In the genomic region with DNA sequence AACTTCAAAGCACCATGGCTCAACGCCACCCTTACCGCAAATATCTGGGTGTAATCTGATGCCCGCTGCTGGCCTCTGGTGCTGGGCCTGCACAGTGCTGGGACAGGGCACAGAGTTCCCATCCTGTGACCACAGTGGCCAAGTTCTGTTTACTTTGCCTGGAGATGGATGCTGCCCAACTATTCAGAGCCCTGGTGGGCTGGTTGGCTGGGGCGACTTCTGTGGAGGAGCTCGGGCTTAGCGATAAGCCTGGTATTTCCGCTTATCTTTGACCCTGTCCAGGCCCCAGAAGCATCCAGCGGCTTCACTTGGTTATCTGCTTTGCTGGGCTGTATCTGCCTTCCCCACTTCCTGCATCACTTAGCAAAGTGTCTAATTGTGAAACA, we compare ENCODE assay signal across 8 mouse cellular contexts. TPM values are rescaled to one million over a fixed set of nuclear protein-coding genes. Genes with fewer than 3 reads are reported as not detected.
DNase-seq lines count a peak whose midpoint lies in the region; ATAC-seq and TF ChIP-seq lines count a peak whose summit lies in the region.

No protein-coding gene starts in this region.

- no peaks in the 10 kb centered on the region for H3K36me3 ChIP-seq in lung, postnatal 0 days (ENCODE audit: insufficient read depth, low read length)
- H3K36me3 ChIP-seq in thymus, adult 2 months (ENCODE audit: control insufficient read depth, insufficient read depth, low read length): no peaks in the 10 kb centered on the region
- H3K36me3 ChIP-seq in forebrain, embryonic 16.5 days (ENCODE audit: control insufficient read depth, insufficient read depth): no peaks in the 10 kb centered on the region

- ATAC-seq in lung, postnatal 0 days: peak; percentile 39
- ATAC-seq in forebrain, embryonic 16.5 days: no peak

- H3K4me3 ChIP-seq in lung, postnatal 0 days (ENCODE audit: low read depth, low read length): no peak overlapping the region
- H3K4me3 ChIP-seq in thymus, adult 2 months (ENCODE audit: control insufficient read depth, insufficient read depth, low read length): no peak overlapping the region
- no peak overlapping the region for H3K4me3 ChIP-seq in forebrain, embryonic 16.5 days (replicated peaks; ENCODE audit: low read length)

- TF ChIP-seq POLR2A in thymus, adult 2 months (IDR thresholded peaks at IDR 0.05; ENCODE audit: control insufficient read depth, extremely low read depth, insufficient read depth, low read length, poor library complexity): no peak

- H3K4me2 ChIP-seq in lung, postnatal 0 days (replicated peaks; ENCODE audit: low read depth, low read length): no peak overlapping the region
- no peak overlapping the region for H3K4me2 ChIP-seq in forebrain, embryonic 16.5 days (ENCODE audit: low read length)

- H3K4me1 ChIP-seq in lung, postnatal 0 days (ENCODE audit: insufficient read depth, low read depth, low read length): peaks cover 15% of the 10 kb centered on the region
- no peaks in the 10 kb centered on the region for H3K4me1 ChIP-seq in thymus, adult 2 months (replicated peaks; ENCODE audit: control insufficient read depth, insufficient read depth, low read length)
- H3K4me1 ChIP-seq in forebrain, embryonic 16.5 days (replicated peaks; ENCODE audit: control insufficient read depth, insufficient read depth, low read length): no peaks in the 10 kb centered on the region

- TF ChIP-seq CTCF in lung, postnatal 0 days (IDR thresholded peaks at IDR 0.05): peak; percentile 30; the same call in 1 of the 2 replicates
- TF ChIP-seq CTCF in thymus, adult 2 months (IDR thresholded peaks at IDR 0.05; ENCODE audit: borderline replicate concordance, control insufficient read depth, extremely low read depth, insufficient read depth, low read length, poor library complexity): no peak

- H3K27me3 ChIP-seq in lung, postnatal 0 days (replicated peaks; ENCODE audit: insufficient read depth, low read length): no peaks in the 10 kb centered on the region
- H3K27me3 ChIP-seq in thymus, adult 2 months (ENCODE audit: control insufficient read depth, insufficient read depth, low read length): no peaks in the 10 kb centered on the region
- no peaks in the 10 kb centered on the region for H3K27me3 ChIP-seq in forebrain, embryonic 16.5 days (replicated peaks; ENCODE audit: control insufficient read depth, insufficient read depth, low read length)

- peak overlapping the region; percentile 16; the same call in 1 of the 2 replicates for H3K27ac ChIP-seq in lung, postnatal 0 days (ENCODE audit: low read length)
- H3K27ac ChIP-seq in thymus, adult 2 months (ENCODE audit: control insufficient read depth, insufficient read depth, low read length): no peak overlapping the region
- H3K27ac ChIP-seq in forebrain, embryonic 16.5 days (ENCODE audit: low read length): no peak overlapping the region

- DNase-seq in embryo, embryonic 10 days (ENCODE audit: low spot score): peak; percentile 23
- no peak for DNase-seq in embryo, embryonic 10.5 days (ENCODE audit: low spot score)
- DNase-seq in gastrocnemius, postnatal 25 days: peak; percentile 41
- peak; percentile 43 for DNase-seq in kidney, adult 9 months
- DNase-seq in lung, postnatal 0 days (ENCODE audit: low spot score): peak; percentile 35
- DNase-seq in thymus, adult 2 months: no peak
- no peak for DNase-seq in thymus, postnatal 14 days

- H3K9ac ChIP-seq in lung, postnatal 0 days (replicated peaks; ENCODE audit: low read depth): no peak overlapping the region
- H3K9ac ChIP-seq in forebrain, embryonic 16.5 days (replicated peaks; ENCODE audit: low read depth, low read length): no peak overlapping the region

- H3K9me3 ChIP-seq in lung, postnatal 0 days (ENCODE audit: low read length): no peaks in the 10 kb centered on the region
- no peaks in the 10 kb centered on the region for H3K9me3 ChIP-seq in forebrain, embryonic 16.5 days (ENCODE audit: control insufficient read depth, low read length)

- 13% methylated on average over 8 of the region's 8 CpGs for WGBS in lung, postnatal 0 days
- WGBS in thymus, adult 2 months: 82% methylated on average over 8 of the region's 8 CpGs
- 85% methylated on average over 8 of the region's 8 CpGs for WGBS in forebrain, embryonic 16.5 days

- TF ChIP-seq EP300 in lung, postnatal 0 days (IDR thresholded peaks at IDR 0.05): no peak

RNA-seq across cellular contexts. Expression of gene Mylk3, which starts 5.3 kb away (rescaled TPM):
- 1 to 10 TPM in 1 of 2 experiments, under 1 TPM in 1; 0.13 to 1.1 TPM for total RNA-seq in gastrocnemius, postnatal 25 days (2021)
- 2.6 and 4.7 TPM in 2 replicates for polyA plus RNA-seq in lung, postnatal 0 days (2015; fragmentation: Nextera tagmentation; extraction: Ambion mirVana)
- 0.56 and 9.0 TPM in 2 replicates for polyA plus RNA-seq in thymus, adult 2 months (2012; rRNA removed)
- polyA plus RNA-seq in forebrain, embryonic 16.5 days (2015; fragmentation: Nextera tagmentation; extraction: Ambion mirVana): 0.12 and 0.15 TPM in 2 replicates

RNA-seq across cellular contexts. Expression of gene 4921524J17Rik, which starts 51.8 kb away (rescaled TPM):
- total RNA-seq in gastrocnemius, postnatal 25 days (2021): 10 to 100 TPM; 10.3 to 10.7 TPM
- 41.9 and 42.4 TPM in 2 replicates for polyA plus RNA-seq in lung, postnatal 0 days (2015; fragmentation: Nextera tagmentation; extraction: Ambion mirVana)
- 6.6 and 7.2 TPM in 2 replicates for polyA plus RNA-seq in thymus, adult 2 months (2012; rRNA removed)
- polyA plus RNA-seq in forebrain, embryonic 16.5 days (2015; fragmentation: Nextera tagmentation; extraction: Ambion mirVana): 71.5 and 83.9 TPM in 2 replicates

Comparison
In these comparisons a context has a peak if more than half of its experiments do, and no peak if none do; other contexts are left out.
1. DNase-seq: peak in embryo, embryonic 10 days (single experiment), gastrocnemius, postnatal 25 days (single experiment), kidney, adult 9 months (single experiment) and lung, postnatal 0 days (single experiment); none in embryo, embryonic 10.5 days (single experiment), thymus, adult 2 months (single experiment) and thymus, postnatal 14 days (single experiment).